Mouse (Mus musculus): ENCODE results near the gene Treh. TPM values are rescaled to one million over a fixed set of nuclear protein-coding genes. Genes with fewer than 3 reads are reported as not detected.

Treh gene
- total RNA-seq, 2 experiments from 2014 or later, result not detected

GRCm38 (mm10) chr9:44715109-44715508, 42.1 kb downstream of the Treh start:
- peak in 1 of 2 experiments; percentile 9 for DNase-seq (ENCODE audit: low spot score in 2 of 2)

DNA sequence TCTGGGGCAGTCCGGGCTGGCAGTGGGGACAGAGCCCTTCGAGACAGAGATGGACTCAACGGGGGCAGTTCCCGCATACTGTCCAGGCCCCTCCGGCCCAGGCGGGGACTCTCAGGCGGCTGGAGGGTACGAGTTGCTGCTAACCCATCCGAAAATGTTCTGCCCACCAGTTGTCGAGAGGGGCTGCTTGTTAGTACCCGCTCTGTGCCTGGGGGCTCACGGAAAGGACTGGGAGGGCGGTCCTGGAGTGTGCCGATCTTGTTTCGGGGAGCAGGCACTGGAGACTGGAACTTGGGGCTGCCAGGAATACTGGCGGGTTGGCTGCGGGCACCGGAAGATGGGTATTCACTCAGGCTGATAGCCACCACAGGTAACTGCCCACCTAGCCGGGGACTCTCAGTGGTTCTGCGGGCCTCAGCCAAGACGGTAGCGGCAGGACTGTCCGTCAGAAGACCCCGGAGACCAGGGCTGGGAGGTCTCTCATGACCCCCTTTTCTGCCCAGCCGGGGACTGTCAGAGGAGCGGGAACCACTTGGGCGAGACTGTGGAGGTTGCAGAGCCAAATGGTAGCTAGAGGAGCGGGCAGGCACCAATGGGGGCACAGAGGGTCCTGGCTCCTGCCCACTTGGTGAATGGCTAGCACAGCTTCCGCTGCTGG, 42.8 kb downstream of the Treh start:
- no peak for DNase-seq (ENCODE audit: low spot score in 2 of 2)

- DNase-seq (ENCODE audit: low spot score in 2 of 2), result no peak
Measured at GRCm38 (mm10) chr9:44716997-44717821, 44.2 kb downstream of the Treh start.

DNA sequence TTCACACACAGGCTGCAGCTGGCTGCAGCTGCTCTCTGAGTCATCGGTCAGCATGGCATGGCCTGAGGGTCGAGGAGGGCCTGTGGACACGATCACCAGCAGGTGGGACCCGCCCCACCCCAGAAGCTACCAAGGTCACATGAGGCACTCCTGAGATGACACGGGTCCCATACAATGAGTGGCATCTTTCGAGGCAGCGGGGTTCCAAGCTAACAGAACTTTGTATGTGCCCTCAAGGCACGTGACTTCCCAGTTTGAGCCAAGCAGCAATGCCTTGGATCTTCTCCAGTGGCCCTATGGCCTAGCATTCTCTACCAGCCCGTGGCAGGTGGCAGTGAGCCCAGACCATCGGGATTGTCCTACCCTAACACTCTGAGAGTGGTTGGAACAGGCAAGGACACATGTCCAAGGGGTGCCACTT, 44.8 kb downstream of the Treh start:
- DNase-seq (ENCODE audit: low spot score in 2 of 2), result no peak

GRCm38 (mm10) chr9:44718937-44719631, 46.1 kb downstream of the Treh start:
- DNase-seq (ENCODE audit: low spot score in 2 of 2), result no peak

DNA sequence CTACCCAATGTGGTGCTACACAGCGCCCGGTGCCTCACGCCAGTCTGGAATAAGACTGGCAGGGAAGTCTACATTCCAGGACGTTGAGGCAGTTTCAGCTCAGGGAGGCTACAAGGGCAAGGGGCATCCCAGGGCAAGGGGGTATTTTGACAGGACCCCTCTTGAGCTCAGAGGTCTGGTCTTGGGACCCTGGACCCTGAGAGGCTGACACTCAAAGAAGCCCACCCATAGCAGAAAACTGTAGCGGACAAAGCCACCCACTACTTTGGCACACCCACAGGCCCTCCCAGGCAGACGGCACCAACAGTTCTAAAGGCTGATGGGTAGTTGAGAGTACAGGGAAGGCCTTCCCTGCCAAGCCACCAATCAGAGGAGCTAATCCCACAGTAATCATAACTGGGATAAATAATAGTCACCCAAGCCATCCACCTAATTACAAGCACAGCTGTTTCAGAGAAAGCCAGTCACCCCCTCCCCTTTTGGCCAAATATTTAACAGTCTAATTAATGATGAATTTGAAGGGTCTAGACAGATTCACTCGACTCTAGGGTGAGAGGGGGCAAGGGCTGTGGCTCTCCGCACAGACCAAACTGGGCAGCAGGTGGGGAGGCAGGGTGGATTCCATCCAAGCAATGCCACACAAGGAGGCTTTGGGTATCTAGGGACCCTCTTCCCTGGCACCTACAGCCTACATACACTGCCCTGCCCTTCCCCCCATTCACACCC, 46.8 kb downstream of the Treh start:
- DNase-seq (ENCODE audit: low spot score in 2 of 2), result no peak

- DNase-seq (ENCODE audit: low spot score in 2 of 2), result no peak
Measured at GRCm38 (mm10) chr9:44720358-44721153, 47.5 kb downstream of the Treh start.

DNA sequence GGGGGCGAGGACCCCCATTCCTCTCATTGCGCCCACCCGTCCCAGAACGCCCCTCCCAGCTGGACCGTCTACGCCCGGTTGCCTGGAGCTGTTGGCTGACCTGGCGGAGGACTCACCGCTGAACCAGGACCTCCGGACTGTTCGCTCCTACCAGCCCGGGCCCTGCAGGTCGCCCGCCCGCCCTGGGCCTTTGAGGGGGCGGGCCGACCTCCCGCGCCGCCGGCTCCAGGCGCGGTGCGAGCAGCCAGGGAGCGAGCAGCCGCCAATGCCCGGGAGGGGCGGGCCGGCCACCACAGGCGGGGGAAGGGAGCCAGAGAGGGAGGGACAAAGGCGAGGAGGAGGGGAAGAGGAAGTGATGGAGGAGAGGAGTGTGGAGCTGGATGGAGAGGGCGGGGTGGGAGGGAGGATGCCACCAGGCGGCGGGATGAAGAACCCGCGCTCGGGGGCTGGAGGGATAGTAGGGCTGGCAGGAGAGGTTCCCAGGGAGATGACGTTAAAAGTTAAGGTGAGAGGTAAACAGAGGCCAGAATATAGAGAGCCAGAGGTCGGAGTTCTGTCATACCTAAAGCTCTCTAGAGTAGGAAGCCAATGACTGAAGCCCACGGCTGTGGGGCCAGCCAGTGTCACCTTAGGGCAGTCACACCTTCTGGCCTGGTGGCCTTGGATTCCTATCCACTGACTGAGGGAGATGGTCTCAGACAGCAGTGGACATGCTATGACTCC, 48.3 kb downstream of the Treh start:
- peak; percentile 84 to 87 for DNase-seq (ENCODE audit: low spot score in 2 of 2)

DNA sequence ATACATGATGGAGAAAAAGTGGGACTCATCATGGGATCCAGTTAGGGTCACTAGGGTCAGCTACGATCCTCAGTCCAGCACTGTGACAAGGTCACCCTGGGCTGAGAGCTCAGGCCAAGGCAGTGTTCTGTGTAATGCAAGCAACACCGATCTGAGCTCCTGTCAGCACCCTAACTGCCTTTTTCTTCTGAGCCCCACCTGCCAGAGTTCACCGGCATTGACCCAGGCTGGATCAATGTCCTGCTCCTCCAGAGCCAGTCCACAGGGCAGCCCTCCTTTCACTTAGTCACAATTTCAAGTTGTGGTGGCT, 48.8 kb downstream of the Treh start:
- no peak for DNase-seq (ENCODE audit: low spot score in 2 of 2)

GRCm38 (mm10) chr9:44722575-44722974, 49.5 kb downstream of the Treh start:
- no peak for DNase-seq (ENCODE audit: low spot score in 2 of 2)

DNA sequence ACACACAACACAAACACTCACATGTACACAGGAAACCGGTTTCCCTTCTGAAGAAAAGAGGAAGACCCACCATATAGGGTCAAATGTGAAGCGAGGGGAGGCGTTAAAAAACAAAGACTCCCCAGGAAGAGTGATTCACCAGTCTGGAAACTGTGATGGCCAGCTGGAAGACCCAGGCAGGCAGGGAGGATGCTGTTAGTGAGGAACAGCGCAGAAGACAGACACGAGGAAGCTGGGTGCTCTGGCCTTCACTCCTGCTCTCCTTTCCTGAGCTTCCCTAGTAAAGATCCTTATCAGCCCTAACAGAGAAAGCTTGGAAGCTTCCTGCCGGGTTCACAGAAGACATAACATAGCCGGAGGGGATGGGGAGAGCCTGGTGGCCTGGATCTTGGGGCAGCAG, 50.0 kb downstream of the Treh start:
- no peak for DNase-seq (ENCODE audit: low spot score in 2 of 2)

DNA sequence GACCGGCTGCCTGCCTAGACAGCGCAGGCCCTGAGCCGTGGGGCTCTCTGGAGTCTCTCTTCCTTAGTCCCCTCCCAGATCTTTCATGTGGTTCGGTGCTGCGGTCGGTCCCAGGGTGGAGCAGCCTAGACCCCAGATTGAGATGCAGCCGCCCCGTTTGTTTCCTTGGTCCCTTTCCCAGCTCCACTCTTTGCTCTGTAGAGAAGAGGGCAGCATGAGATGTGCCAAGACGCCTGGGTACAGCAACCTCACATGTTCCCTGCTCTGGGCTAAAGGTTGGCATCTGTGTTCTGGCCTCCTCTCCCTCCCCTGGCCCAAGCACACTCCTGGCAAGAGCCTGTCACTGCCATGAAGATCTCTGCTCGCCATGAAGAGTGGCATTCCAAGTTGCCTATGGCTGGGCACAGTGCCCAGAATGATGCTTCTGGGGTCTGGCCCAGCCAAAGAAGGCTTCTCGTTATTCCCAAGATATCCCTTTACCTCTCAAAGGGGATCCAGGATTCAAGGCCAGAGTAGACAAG, 50.5 kb downstream of the Treh start:
- no peak for DNase-seq (ENCODE audit: low spot score in 2 of 2)

- peak in 1 of 2 experiments; percentile 73 for DNase-seq (ENCODE audit: low spot score in 2 of 2)
Measured at GRCm38 (mm10) chr9:44724223-44724622, 51.2 kb downstream of the Treh start.

GRCm38 (mm10) chr9:44724665-44725064, 51.6 kb downstream of the Treh start:
- DNase-seq (ENCODE audit: low spot score in 2 of 2), result no peak

GRCm38 (mm10) chr9:44726431-44727146, 53.6 kb downstream of the Treh start:
- no peak for DNase-seq (ENCODE audit: low spot score in 2 of 2)

DNA sequence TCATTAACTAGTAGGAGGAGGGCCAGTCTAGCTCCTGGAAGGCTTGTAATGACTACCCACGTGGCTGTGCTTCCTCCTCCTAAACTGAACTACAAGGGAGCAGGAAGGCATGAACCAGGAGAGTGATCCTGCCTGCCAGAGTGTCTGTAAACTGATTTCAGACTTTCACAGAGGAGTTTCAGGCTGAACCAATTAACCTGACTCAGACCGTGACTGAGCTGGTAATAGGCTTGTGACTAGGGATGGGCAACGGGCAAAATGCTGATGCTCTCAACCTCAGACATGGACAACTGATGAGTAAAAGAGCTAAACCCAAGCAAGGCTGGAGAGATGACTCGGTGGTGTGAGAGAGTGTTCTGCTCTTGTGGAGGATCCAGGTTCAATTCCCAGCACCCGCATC, 54.4 kb downstream of the Treh start:
- no peak for DNase-seq (ENCODE audit: low spot score in 2 of 2)

DNA sequence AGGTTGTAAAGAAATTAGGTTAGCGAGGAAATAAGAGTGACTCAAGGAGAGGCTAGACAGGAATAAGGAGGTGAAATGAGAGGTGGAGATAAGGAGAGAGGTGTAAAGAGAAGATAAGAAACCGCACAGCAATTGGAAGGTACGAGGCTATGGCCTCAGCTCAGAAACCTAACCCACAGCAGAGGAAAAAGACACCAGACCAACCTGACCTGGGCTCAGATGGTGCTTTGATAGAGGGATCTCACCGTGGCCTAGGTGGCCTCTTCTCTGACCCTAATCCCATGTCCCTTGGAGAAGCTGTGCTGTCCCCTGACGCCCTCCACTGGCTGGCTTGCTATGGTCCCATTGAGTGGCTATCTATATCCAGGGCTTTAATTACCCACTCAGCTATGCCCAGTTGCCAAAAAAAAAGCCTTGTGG, 59.1 kb downstream of the Treh start:
- no peak for DNase-seq (ENCODE audit: low spot score in 2 of 2)

GRCm38 (mm10) chr9:44732921-44733530, 60.0 kb downstream of the Treh start:
- peak in 1 of 2 experiments; percentile 12 for DNase-seq (ENCODE audit: low spot score in 2 of 2)
